Mouse (Mus musculus): ENCODE results near the gene Nadsyn1. TPM values are rescaled to one million over a fixed set of nuclear protein-coding genes. Genes with fewer than 3 reads are reported as not detected.

Nadsyn1 gene
- polyA plus RNA-seq, 2 experiments = 5.5 to 14.0 TPM

DNA sequence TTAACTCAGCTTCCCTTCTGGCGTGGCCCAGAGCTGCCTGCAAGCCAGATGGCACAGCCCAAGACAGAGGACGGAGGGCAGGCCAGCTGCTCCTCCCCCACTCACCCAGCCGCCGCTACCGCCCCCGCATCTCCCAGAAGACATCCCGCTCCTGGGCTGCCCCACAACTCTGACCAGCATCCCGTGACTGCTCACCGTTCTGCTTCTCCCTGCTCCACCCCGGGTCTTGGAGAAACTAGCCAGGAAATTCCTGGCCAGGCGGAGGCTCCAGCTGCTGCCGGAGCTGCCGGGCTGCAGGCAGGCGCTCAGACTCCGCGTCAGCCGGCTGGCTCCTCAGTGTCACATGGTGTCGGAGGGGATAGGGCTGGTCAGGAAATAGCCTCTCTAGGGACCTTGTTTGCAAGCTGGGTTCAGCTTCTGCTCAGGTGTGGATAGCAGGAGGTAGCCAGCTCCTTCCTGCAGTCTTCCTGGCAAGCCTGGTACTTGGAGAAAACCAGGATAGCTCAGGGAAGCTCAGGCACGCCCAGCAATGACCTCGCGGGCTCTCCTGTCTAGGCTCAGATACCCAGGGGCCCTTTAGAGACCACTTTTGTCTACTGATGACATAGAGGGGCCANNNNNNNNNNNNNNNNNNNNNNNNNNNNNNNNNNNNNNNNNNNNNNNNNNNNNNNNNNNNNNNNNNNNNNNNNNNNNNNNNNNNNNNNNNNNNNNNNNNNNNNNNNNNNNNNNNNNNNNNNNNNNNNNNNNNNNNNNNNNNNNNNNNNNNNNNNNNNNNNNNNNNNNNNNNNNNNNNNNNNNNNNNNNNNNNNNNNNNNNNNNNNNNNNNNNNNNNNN lies 38.4 kb downstream of the Nadsyn1 start, which contains the start of gene Mrgpre:
Mrgpre (minus strand) TSS at position 505 of the 834 bp plus-strand sequence.
- TF ChIP-seq POLR2A (IDR thresholded peaks at IDR 0.05; ENCODE audit: borderline replicate concordance, extremely low read depth, insufficient read depth, insufficient read length) = no peak
- Histone ChIP-seq H3K4me3 (replicated peaks; ENCODE audit: low read length) (peak within 1 kb of the TSS; percentile 38), H3K36me3 (ENCODE audit: control insufficient read depth, insufficient read depth, low read length) (no peaks in the 10 kb centered on the region), H3K9me3 (ENCODE audit: control insufficient read depth, low read length) (no peaks in the 10 kb centered on the region), H3K9ac (ENCODE audit: low read depth, low read length, severe bottlenecking) (peak within 1 kb of the TSS; percentile 49), H3K4me1 (ENCODE audit: control insufficient read depth, insufficient read depth, low read length) (peaks cover 12% of the 10 kb centered on the region), H3K27ac (replicated peaks; ENCODE audit: low read depth, low read length) (peak within 1 kb of the TSS; percentile 58), H3K4me2 (replicated peaks; ENCODE audit: low read depth, low read length, severe bottlenecking) (peak within 1 kb of the TSS; percentile 56), H3K27me3 (ENCODE audit: control insufficient read depth, insufficient read depth, low read length) (no peaks in the 10 kb centered on the region)
- peak; percentile 91 for ATAC-seq (ENCODE audit: low FRiP score, low read depth)
- 4% methylated on average over 20 of the region's 21 CpGs for WGBS
- DNase-seq (ENCODE audit: low spot score) = peak; percentile 70

GRCm38 (mm10) chr7:143783378-143783995 lies 39.2 kb downstream of the Nadsyn1 start:
- ATAC-seq (ENCODE audit: low FRiP score, low read depth) = peak; percentile 5; the same call in 1 of the 2 replicates
- H3K4me1 ChIP-seq (ENCODE audit: control insufficient read depth, insufficient read depth, low read length) = peaks cover 12% of the 10 kb centered on the region
- H3K4me2 ChIP-seq (replicated peaks; ENCODE audit: low read depth, low read length, severe bottlenecking) = peak overlapping the region; percentile 56
- peak overlapping the region; percentile 58 for H3K27ac ChIP-seq (replicated peaks; ENCODE audit: low read depth, low read length)
- no peaks in the 10 kb centered on the region for H3K36me3 ChIP-seq (ENCODE audit: control insufficient read depth, insufficient read depth, low read length)
- H3K27me3 ChIP-seq (ENCODE audit: control insufficient read depth, insufficient read depth, low read length) = no peaks in the 10 kb centered on the region
- peak overlapping the region; percentile 38 for H3K4me3 ChIP-seq (replicated peaks; ENCODE audit: low read length)
- TF ChIP-seq POLR2A (IDR thresholded peaks at IDR 0.05; ENCODE audit: borderline replicate concordance, extremely low read depth, insufficient read depth, insufficient read length) = no peak
- peak overlapping the region; percentile 49 for H3K9ac ChIP-seq (ENCODE audit: low read depth, low read length, severe bottlenecking)
- no peaks in the 10 kb centered on the region for H3K9me3 ChIP-seq (ENCODE audit: control insufficient read depth, low read length)
- WGBS = 16% methylated on average over 6 of the region's 6 CpGs
- DNase-seq (ENCODE audit: low spot score) = no peak

DNA sequence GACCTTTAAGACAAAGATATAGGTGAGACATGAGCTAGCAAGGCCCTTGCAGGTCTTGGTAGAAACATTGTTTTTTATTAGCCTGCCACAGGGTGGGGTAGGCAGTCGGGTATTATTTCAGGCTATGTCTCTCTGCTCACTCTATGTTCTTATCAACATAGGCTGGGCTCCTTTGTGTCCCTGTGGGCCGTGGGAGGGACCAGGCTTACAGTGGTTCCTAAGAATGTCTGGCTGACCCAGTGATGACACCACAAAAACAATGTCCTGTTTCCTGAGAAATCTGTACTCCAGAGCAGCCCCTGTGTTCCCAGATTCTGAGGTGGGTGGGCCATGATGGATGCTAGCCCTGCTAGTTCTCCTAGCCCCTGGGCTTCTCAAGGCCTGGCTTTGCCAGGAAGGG lies 45.3 kb downstream of the Nadsyn1 start:
- Histone ChIP-seq H3K4me1 (ENCODE audit: control insufficient read depth, insufficient read depth, low read length) (no peaks in the 10 kb centered on the region), H3K36me3 (ENCODE audit: control insufficient read depth, insufficient read depth, low read length) (no peaks in the 10 kb centered on the region), H3K9ac (ENCODE audit: low read depth, low read length, severe bottlenecking) (no peak overlapping the region), H3K4me2 (replicated peaks; ENCODE audit: low read depth, low read length, severe bottlenecking) (no peak overlapping the region), H3K27ac (replicated peaks; ENCODE audit: low read depth, low read length) (no peak overlapping the region), H3K27me3 (ENCODE audit: control insufficient read depth, insufficient read depth, low read length) (no peaks in the 10 kb centered on the region), H3K4me3 (replicated peaks; ENCODE audit: low read length) (no peak overlapping the region), H3K9me3 (ENCODE audit: control insufficient read depth, low read length) (no peaks in the 10 kb centered on the region)
- DNase-seq (ENCODE audit: low spot score) = no peak
- no peak for TF ChIP-seq POLR2A (IDR thresholded peaks at IDR 0.05; ENCODE audit: borderline replicate concordance, extremely low read depth, insufficient read depth, insufficient read length)
- ATAC-seq (ENCODE audit: low FRiP score, low read depth) = no peak
- 66% methylated on average over 2 of the region's 2 CpGs for WGBS

GRCm38 (mm10) chr7:143776137-143776536 lies 46.5 kb downstream of the Nadsyn1 start:
- H3K4me1 ChIP-seq (ENCODE audit: control insufficient read depth, insufficient read depth, low read length) = no peaks in the 10 kb centered on the region
- DNase-seq (ENCODE audit: low spot score) = no peak
- 29% methylated on average over 3 of the region's 3 CpGs for WGBS
- TF ChIP-seq POLR2A (IDR thresholded peaks at IDR 0.05; ENCODE audit: borderline replicate concordance, extremely low read depth, insufficient read depth, insufficient read length) = no peak
- no peak overlapping the region for H3K4me2 ChIP-seq (replicated peaks; ENCODE audit: low read depth, low read length, severe bottlenecking)
- no peak overlapping the region for H3K4me3 ChIP-seq (replicated peaks; ENCODE audit: low read length)
- no peaks in the 10 kb centered on the region for H3K27me3 ChIP-seq (ENCODE audit: control insufficient read depth, insufficient read depth, low read length)
- no peak for ATAC-seq (ENCODE audit: low FRiP score, low read depth)
- H3K27ac ChIP-seq (replicated peaks; ENCODE audit: low read depth, low read length) = no peak overlapping the region
- H3K9me3 ChIP-seq (ENCODE audit: control insufficient read depth, low read length) = no peaks in the 10 kb centered on the region
- no peaks in the 10 kb centered on the region for H3K36me3 ChIP-seq (ENCODE audit: control insufficient read depth, insufficient read depth, low read length)
- H3K9ac ChIP-seq (ENCODE audit: low read depth, low read length, severe bottlenecking) = no peak overlapping the region

GRCm38 (mm10) chr7:143769461-143769860 lies 53.2 kb downstream of the Nadsyn1 start:
- H3K4me2 ChIP-seq (replicated peaks; ENCODE audit: low read depth, low read length, severe bottlenecking) = no peak overlapping the region
- H3K9me3 ChIP-seq (ENCODE audit: control insufficient read depth, low read length) = no peaks in the 10 kb centered on the region
- ATAC-seq (ENCODE audit: low FRiP score, low read depth) (no peak), DNase-seq (ENCODE audit: low spot score) (no peak)
- H3K36me3 ChIP-seq (ENCODE audit: control insufficient read depth, insufficient read depth, low read length) = no peaks in the 10 kb centered on the region
- no peak overlapping the region for H3K27ac ChIP-seq (replicated peaks; ENCODE audit: low read depth, low read length)
- no peak overlapping the region for H3K4me3 ChIP-seq (replicated peaks; ENCODE audit: low read length)
- no peak for TF ChIP-seq POLR2A (IDR thresholded peaks at IDR 0.05; ENCODE audit: borderline replicate concordance, extremely low read depth, insufficient read depth, insufficient read length)
- no peaks in the 10 kb centered on the region for H3K4me1 ChIP-seq (ENCODE audit: control insufficient read depth, insufficient read depth, low read length)
- 40% methylated on average over 1 of the region's 1 CpGs for WGBS
- no peaks in the 10 kb centered on the region for H3K27me3 ChIP-seq (ENCODE audit: control insufficient read depth, insufficient read depth, low read length)
- H3K9ac ChIP-seq (ENCODE audit: low read depth, low read length, severe bottlenecking) = no peak overlapping the region
